Mouse (Mus musculus) neural tube, embryonic 14.5 days (tissue): ENCODE results near the gene Wdr24. TPM values are rescaled to one million over a fixed set of nuclear protein-coding genes. Genes with fewer than 3 reads are reported as not detected.
A peak's percentile ranks its signal among the peaks of the same experiment; 100 is the strongest.
"Not testable (repeated sequence)": the region's sequence is repeated elsewhere in the genome, so short reads cannot be mapped to it uniquely, and the experiment has no call there.

ENCODE experiments used
- ATAC-seq: fragments of 200-750 bp; cut with Nextera tagmentation; 2 replicates; pipeline ENCODE4 v1.8.0; 2017; ENCODE audit warnings: low read depth, mild to moderate bottlenecking, moderate TSS enrichment, moderate library complexity
- H3K27ac ChIP-seq: fragments of 300-500 bp; sonication (generic); 2 replicates; pipeline ENCODE4 v1.5.1; 2014; ENCODE audit warnings: low read depth, mild to moderate bottlenecking, control low read depth, low read length, moderate library complexity, mixed read lengths
- H3K27me3 ChIP-seq: fragments of 300-500 bp; sonication (generic); 2 replicates; pipeline ENCODE4 v1.6.1; 2014; ENCODE audit warnings: low read length; ENCODE audit not compliant: control insufficient read depth, insufficient read depth
- H3K36me3 ChIP-seq: fragments of 300-500 bp; sonication (generic); 2 replicates; pipeline ENCODE4 v1.6.1; 2014; ENCODE audit warnings: low read length, mixed read lengths; ENCODE audit not compliant: control insufficient read depth, insufficient read depth
- H3K4me1 ChIP-seq: fragments of 300-500 bp; sonication (generic); 2 replicates; pipeline ENCODE4 v1.6.1; 2014; ENCODE audit warnings: low read length; ENCODE audit not compliant: control insufficient read depth, insufficient read depth
- H3K4me2 ChIP-seq: fragments of 300-500 bp; sonication (generic); 2 replicates; pipeline ENCODE4 v1.6.1; 2014; ENCODE audit warnings: mild to moderate bottlenecking, low read depth, low read length, control low read depth
- H3K4me3 ChIP-seq: fragments of 300-500 bp; sonication (generic); 2 replicates; pipeline ENCODE4 v1.5.1; 2014; ENCODE audit warnings: low read depth, low read length, control low read depth, mixed read lengths
- H3K9ac ChIP-seq: fragments of 300-500 bp; sonication (generic); replicated peaks from 2 replicates; pipeline ENCODE4 v1.6.1; 2014; ENCODE audit warnings: low read depth, mild to moderate bottlenecking, control low read depth, low read length, mixed read lengths
- H3K9me3 ChIP-seq: fragments of 300-500 bp; sonication (generic); 2 replicates; pipeline ENCODE4 v1.6.1; 2016; ENCODE audit warnings: low read length; ENCODE audit not compliant: control insufficient read depth
- WGBS: fragments of 180-500 bp; shearing (Covaris S2); extraction: QIAGEN DNeasy Blood & Tissue Kit; methylation state at CpG from one replicate; pipeline ENCODE4 v1.1.7; 2014; 5-methylcytosine and 5-hydroxymethylcytosine counted together
- polyA plus RNA-seq: library from polyadenylated mRNA; unstranded; fragments of >200 nt; fragmentation: Nextera tagmentation; extraction: Ambion mirVana; gene quantifications from 2 replicates; pipeline ENCODE4 v1.2.1, GENCODE M21; 2014

Gene Wdr24
- polyA plus RNA-seq, 1 experiment from 2014 or later = 29.5 TPM

DNA sequence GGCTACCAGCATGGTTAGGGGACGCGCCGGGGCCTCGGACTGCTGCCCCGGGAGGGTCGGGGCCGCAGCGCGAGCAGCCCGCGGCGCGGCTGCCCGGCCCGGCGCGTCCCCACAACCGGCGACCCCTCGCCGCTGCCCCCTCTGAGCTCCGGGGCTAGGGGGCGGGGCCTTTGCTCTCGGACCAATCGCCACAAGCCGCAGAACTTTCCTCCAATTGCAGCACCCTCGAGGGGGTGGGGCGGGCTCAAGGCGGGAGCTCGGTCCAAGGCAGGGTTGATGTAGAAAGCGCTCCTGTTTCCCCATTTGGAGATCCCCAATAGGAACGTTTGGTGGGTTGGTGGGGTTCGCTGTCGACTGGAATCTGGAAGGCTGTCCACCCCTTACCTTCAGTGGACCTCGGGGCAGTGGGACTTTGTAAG is 26.5 kb upstream of the Wdr24 start, which contains the start of gene Metrn:
Metrn (minus strand) TSS at position 186 of the 419 bp plus-strand sequence.
- Histone ChIP-seq H3K4me3 (peak within 1 kb of the TSS; percentile 49), H3K4me2 (peak within 1 kb of the TSS; percentile 69), H3K9me3 (no peaks in the 10 kb centered on the region), H3K36me3 (no peaks in the 10 kb centered on the region), H3K4me1 (peaks cover 22% of the 10 kb centered on the region), H3K27me3 (no peaks in the 10 kb centered on the region), H3K9ac (peak within 1 kb of the TSS; percentile 44), H3K27ac (peak within 1 kb of the TSS; percentile 50)
- WGBS = 0% methylated on average over 33 of the region's 35 CpGs
- ATAC-seq = peak; percentile 75; the same call in 1 of the 2 replicates

DNA sequence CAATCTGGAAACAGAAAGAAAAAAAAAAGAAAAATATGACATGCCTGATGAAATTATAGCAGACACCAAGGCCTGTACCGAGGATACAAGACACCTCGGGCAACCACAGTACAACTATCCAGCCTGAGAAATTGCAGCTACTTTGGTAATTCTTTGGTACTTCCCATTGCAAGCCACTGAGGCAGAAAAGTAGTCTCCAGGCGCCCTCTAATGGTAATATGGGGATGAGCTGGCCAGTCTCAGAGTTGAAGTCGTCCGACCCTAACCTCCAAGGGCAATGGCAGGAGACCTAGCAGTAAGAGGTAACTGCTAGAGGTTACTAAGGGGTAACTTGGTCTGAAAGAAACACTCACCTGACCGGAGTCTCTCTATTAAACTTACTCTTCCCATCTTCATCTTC is 22.4 kb upstream of the Wdr24 start:
- Histone ChIP-seq H3K36me3 (no peaks in the 10 kb centered on the region), H3K27ac (no peak overlapping the region), H3K9me3 (no peaks in the 10 kb centered on the region), H3K4me2 (no peak overlapping the region), H3K27me3 (no peaks in the 10 kb centered on the region), H3K4me1 (peaks cover 22% of the 10 kb centered on the region), H3K4me3 (no peak overlapping the region), H3K9ac (no peak overlapping the region)
- ATAC-seq = no peak
- 8% methylated on average over 6 of the region's 6 CpGs for WGBS

DNA sequence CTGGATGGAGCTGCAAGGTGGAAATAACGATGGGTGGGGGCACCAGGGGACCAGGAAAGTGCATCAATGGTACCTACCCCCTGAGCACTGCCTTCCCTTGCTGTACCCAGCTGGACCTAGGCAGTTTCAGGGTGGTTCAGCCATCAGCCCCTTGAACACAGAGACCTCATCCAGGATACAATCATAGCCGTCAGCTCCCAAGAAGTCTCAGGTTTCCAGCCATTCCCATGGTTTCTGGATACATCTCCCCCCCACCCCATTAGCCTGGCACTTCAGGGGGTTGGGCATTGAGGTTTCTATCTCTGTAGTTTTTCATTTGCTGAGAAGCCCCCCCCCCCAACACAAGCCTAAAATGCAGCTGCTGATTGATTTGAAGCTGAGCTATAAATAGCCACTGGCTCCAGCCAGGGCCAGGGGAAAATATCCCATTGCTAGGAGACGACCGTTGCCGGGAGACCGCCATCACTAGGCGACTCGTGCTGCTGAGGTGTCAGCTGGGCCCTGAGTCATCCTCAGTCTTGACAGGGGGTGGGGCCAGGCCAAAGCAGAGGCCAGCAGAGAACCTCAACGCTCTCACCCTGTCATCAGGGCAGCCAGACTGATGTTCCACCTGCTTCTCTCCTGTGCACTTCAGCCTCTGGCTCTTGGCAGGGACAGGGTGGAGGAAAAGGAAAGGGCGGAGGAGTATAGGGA is 20.5 kb upstream of the Wdr24 start:
- Histone ChIP-seq H3K4me2 (peak overlapping the region; percentile 19; the same call in 1 of the 2 replicates), H3K4me1 (peaks cover 13% of the 10 kb centered on the region), H3K4me3 (no peak overlapping the region), H3K9ac (peak overlapping the region; percentile 1; the same call in 1 of the 2 replicates), H3K36me3 (no peaks in the 10 kb centered on the region), H3K27ac (peak overlapping the region; percentile 73), H3K27me3 (no peaks in the 10 kb centered on the region), H3K9me3 (no peaks in the 10 kb centered on the region)
- peak; percentile 89 for ATAC-seq
- 9% methylated on average over 10 of the region's 10 CpGs for WGBS

DNA sequence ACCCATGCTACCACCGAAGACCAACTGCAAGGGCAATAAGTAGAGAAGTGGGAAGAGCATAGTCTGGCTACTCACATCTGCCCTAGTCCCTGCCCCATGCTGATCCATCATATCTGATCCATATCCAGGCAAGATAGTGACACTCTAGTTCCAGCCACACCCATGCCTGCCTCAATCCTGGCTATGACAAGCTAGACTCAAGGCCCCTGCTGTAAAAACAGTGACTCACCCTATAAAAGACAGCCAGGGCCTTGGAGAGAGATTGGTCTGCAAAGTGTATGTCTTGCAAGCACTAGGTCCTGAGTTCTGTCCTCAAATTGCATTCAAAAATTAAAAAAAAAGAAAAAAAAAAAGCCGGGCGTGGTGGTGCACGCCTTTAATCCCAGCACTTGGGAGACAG is 16.9 kb upstream of the Wdr24 start:
- Histone ChIP-seq H3K4me1 (peaks cover 28% of the 10 kb centered on the region), H3K9me3 (no peaks in the 10 kb centered on the region), H3K4me3 (no peak overlapping the region), H3K27me3 (no peaks in the 10 kb centered on the region), H3K36me3 (no peaks in the 10 kb centered on the region), H3K27ac (no peak overlapping the region), H3K4me2 (no peak overlapping the region), H3K9ac (no peak overlapping the region)
- ATAC-seq = no peak
- WGBS = 76% methylated on average over 4 of the region's 4 CpGs

DNA sequence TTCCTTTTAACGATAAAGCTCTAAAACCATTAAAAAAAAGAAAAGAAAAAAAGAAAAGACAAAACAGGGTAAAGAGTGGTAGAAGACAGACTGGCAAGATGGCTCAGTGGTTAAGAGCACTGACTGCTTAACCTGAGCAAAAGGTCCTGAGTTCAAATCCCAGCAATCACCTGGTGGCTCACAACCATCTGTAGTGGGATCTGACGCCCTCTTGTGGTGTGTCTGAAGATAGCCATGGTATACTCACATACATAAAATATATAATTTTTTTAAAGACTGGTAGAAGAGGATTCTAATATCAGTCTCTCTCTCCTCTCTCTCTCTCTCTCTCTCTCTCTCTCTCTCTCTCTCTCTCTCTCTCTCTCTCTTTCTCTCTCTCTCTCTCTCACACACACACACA is 16.0 kb upstream of the Wdr24 start:
- not testable (repeated sequence) for H3K27me3 ChIP-seq, H3K9ac ChIP-seq, H3K4me2 ChIP-seq, H3K36me3 ChIP-seq, ATAC-seq, H3K4me3 ChIP-seq, H3K27ac ChIP-seq, H3K9me3 ChIP-seq
- WGBS = 55% methylated on average over 2 of the region's 2 CpGs
- H3K4me1 ChIP-seq = peaks cover 25% of the 10 kb centered on the region

DNA sequence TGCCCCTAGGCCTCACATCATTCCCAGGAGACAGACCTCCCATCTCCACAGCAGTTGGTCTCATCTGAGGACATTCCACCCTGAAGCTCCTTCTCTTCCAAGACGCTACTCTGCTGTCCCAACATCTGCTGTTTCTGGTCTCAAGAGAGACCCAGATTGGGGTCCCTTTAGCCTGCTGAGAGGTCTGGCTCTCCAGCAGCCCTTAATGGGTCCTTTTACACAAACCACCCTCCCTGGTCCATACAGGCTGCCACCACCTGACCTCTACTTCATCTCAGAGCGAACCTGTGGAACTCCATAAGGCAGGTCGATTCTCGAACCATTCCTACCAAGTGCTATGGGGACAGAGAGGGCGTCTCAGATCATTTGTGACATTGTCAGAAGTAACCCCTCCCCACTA is 15.4 kb upstream of the Wdr24 start:
- Histone ChIP-seq H3K4me3 (peak overlapping the region; percentile 90; the same call in 1 of the 2 replicates), H3K36me3 (no peaks in the 10 kb centered on the region), H3K27me3 (no peaks in the 10 kb centered on the region), H3K4me2 (peak overlapping the region; percentile 99), H3K9me3 (no peaks in the 10 kb centered on the region), H3K4me1 (peaks cover 26% of the 10 kb centered on the region), H3K27ac (peak overlapping the region; percentile 97), H3K9ac (peak overlapping the region; percentile 94)
- WGBS = 38% methylated on average over 5 of the region's 5 CpGs
- no peak for ATAC-seq

DNA sequence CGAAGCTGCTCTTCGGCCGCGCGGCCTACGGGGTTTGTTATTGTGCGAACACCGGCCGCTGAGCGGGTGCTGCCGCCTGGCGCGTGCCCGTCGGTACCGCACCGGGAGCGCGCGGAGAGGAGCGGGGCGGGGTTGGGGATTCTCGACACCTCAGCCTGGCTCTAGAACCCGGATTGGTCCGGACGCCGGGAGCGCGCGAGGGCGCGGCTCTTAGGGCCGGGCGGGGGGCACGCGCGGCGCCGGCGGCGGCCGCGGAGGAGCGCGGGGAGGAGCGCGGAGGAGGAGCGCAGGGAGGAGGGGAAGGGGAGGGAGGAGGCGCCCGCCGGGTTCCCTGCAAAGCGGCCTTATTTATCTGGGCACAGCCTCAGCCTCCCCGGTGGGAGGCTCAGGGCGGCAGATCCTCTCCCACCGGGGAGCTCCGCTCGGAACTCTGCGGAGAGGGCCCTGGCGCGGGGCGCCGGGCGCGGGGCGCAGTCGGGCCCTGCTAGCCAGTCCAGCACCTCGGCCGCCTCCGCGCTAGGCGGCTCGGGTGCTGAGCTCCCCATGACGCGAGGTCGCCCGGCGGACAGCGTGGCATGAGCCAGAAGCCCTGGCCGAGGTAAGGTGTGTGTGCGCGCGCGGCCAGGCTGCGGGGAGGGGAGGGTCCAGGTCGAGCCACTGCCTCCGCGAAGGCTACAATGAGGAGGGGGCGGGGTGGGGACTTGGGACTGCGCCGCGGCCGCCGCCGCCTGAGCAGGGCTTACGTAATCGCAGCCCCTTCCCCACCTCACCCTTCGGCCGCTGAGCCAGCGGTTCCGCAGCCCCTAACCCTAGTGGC is 14.4 kb upstream of the Wdr24 start, which contains the start of gene Fbxl16:
Fbxl16 (plus strand) TSS at position 297 of the 817 bp plus-strand sequence.
- Histone ChIP-seq H3K4me1 (peaks cover 24% of the 10 kb centered on the region), H3K27me3 (no peaks in the 10 kb centered on the region), H3K4me3 (peak within 1 kb of the TSS; percentile 90), H3K9me3 (no peaks in the 10 kb centered on the region), H3K36me3 (no peaks in the 10 kb centered on the region), H3K4me2 (peak within 1 kb of the TSS; percentile 99), H3K27ac (peak within 1 kb of the TSS; percentile 97), H3K9ac (peak within 1 kb of the TSS; percentile 94)
- peak; percentile 89 for ATAC-seq
- WGBS = under 1% methylated on average over 67 of the region's 100 CpGs

DNA sequence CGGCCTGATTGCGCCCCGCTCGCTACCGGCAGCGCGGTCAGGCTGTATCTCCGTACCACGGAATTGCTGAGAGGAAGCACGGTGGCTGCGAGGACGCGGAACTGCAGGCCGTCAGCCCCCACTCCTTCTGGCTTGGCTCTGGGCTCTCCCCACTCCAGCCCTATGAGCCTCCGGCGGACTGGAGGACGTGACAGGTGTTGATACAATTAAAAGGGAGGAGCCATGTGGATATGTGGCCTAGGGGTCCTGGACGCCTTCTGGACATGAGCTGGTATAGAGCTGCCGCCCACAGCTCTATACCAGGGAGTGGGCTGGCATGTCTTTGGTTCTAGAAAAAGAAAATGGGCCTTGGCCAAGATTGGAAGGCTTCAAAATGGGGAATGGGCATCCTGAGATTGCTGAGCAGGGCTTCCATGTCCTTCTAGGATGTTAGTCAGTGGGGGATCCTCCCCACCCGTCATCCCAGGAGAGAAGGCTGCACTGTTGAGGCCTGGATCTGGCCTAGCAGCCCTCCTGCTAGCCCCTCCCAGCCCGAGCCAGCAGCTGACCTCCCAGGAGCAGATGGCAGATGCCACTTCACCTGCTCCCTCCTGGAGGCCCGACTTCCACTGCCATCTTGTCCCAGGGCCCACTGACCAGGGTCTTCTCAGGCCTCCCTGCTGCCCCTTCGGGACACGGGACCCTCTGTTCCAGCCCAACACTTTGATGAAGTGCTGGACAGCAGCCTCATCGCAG is 13.7 kb upstream of the Wdr24 start:
- 5% methylated on average over 23 of the region's 25 CpGs for WGBS
- peak overlapping the region; percentile 90 for H3K4me3 ChIP-seq
- peaks cover 24% of the 10 kb centered on the region for H3K4me1 ChIP-seq
- peak; percentile 47; the same call in 1 of the 2 replicates for ATAC-seq
- no peaks in the 10 kb centered on the region for H3K36me3 ChIP-seq
- H3K9me3 ChIP-seq = no peaks in the 10 kb centered on the region
- H3K4me2 ChIP-seq = peak overlapping the region; percentile 99
- H3K27me3 ChIP-seq = no peaks in the 10 kb centered on the region
- H3K27ac ChIP-seq = peak overlapping the region; percentile 97
- peak overlapping the region; percentile 94 for H3K9ac ChIP-seq
